Mouse (Mus musculus) liver, embryonic 12.5 days (tissue): Measurements from ENCODE around the gene Rbbp8nl. TPM values are rescaled to one million over a fixed set of nuclear protein-coding genes. Genes with fewer than 3 reads are reported as not detected.

Source experiments
- ATAC-seq: fragments of 200-750 bp; cut with Nextera tagmentation; 2 replicates; pipeline ENCODE4 v1.8.0; 2017; ENCODE audit warnings: moderate number of reproducible peaks, mild to moderate bottlenecking, moderate library complexity
- H3K27ac ChIP-seq: fragments of 300-500 bp; sonication (generic); 2 replicates; pipeline ENCODE4 v1.5.1; 2016; ENCODE audit warnings: mild to moderate bottlenecking
- H3K27me3 ChIP-seq: fragments of 300-500 bp; sonication (generic); replicated peaks from 2 replicates; pipeline ENCODE4 v1.6.1; 2016; ENCODE audit warnings: mild to moderate bottlenecking, moderate library complexity
- H3K36me3 ChIP-seq: fragments of 300-500 bp; sonication (generic); 2 replicates; pipeline ENCODE4 v1.6.1; 2016; ENCODE audit warnings: mild to moderate bottlenecking, moderate library complexity
- H3K4me1 ChIP-seq: fragments of 300-500 bp; sonication (generic); 2 replicates; pipeline ENCODE4 v1.6.1; 2016
- H3K4me2 ChIP-seq: fragments of 300-500 bp; sonication (generic); 2 replicates; pipeline ENCODE4 v1.6.1; 2016; ENCODE audit warnings: mild to moderate bottlenecking, moderate library complexity
- H3K4me3 ChIP-seq: fragments of 300-500 bp; sonication (generic); 2 replicates; pipeline ENCODE4 v1.5.1; 2016; ENCODE audit warnings: mild to moderate bottlenecking, moderate library complexity
- H3K9ac ChIP-seq: fragments of 300-500 bp; sonication (generic); 2 replicates; pipeline ENCODE4 v1.6.1; 2016; ENCODE audit warnings: mild to moderate bottlenecking, moderate library complexity
- H3K9me3 ChIP-seq: fragments of 300-500 bp; sonication (generic); replicated peaks from 2 replicates; pipeline ENCODE4 v1.6.1; 2016; ENCODE audit warnings: mild to moderate bottlenecking, moderate library complexity
- WGBS: fragments of 180-500 bp; shearing (Covaris S2); methylation state at CpG from one replicate; pipeline ENCODE4 v1.1.7; 2016; ENCODE audit not compliant: insufficient replicate concordance; 5-methylcytosine and 5-hydroxymethylcytosine counted together
- polyA plus RNA-seq: library from polyadenylated mRNA; unstranded; fragments of >200 nt; fragmentation: Nextera tagmentation; extraction: Ambion mirVana; gene quantifications from 2 replicates; pipeline ENCODE4 v1.2.1, GENCODE M21; 2016

Gene Rbbp8nl
- polyA plus RNA-seq, 1 experiment from 2014 or later = not detected

DNA sequence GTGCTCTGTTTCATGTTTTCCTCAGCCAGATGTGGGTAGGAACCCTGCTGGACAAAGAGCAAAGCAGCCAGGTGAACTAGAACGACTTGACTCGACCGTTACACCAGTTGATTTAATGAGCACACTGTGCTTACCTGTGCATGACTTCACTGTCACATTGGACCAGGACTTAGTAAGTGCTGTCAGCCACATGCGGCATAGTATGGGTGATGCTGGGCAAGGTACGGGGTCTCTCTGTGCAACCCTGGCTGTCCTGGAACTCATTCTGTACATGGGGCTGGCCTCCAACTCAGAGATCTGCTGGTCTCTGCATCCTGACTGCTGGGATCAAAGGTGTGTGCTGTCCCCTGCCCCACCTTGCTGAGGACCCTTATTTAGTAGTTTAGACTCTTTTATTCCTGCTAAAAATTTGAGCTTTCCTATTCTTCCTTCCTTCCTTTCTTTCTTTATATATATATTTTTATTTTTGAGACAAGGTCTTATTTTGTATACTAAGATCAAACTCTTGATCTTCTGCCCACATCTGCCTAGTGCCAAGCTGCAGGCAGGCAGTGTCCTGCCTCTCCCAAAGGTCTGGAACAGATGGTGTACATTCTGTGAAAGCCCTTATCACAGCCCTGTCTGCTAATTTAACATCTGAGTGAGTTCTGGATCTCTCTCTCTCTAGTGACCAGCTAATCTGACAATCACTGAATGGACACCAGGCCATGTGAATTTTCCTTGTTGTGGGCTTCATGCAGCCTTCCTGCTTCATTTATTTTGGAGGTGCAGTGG, 35.1 kb downstream of the Rbbp8nl start:
- ATAC-seq = no peak
- Histone ChIP-seq H3K4me1 (peaks cover 43% of the 10 kb centered on the region), H3K4me2 (no peak overlapping the region), H3K36me3 (peaks cover 19% of the 10 kb centered on the region), H3K9me3 (no peaks in the 10 kb centered on the region), H3K27me3 (no peaks in the 10 kb centered on the region), H3K9ac (no peak overlapping the region), H3K27ac (no peak overlapping the region), H3K4me3 (no peak overlapping the region)
- WGBS = 81% methylated on average over 5 of the region's 5 CpGs

DNA sequence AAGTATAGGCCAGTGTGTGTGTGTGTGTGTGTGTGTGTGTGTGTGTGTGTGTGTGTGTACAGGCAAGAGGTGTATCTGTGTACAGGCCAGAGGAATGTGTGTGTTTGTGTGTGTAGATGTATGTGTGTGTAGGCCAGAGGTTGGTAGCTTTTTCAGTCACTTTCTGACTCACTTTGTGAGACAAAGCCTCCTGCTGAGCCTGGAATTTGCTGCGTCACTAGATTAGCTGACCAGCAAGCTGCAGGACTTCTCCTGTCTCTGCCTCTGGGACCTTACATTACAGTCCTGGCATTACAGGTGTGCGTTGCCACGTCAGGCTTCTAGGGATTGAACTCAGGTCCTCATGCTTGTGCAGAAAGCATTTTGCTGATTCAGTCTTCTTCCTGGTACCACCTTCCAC, 37.8 kb downstream of the Rbbp8nl start:
- 48% methylated on average over 3 of the region's 3 CpGs for WGBS
- no peaks in the 10 kb centered on the region for H3K27me3 ChIP-seq
- H3K4me2 ChIP-seq = no peak overlapping the region
- H3K9ac ChIP-seq = no peak overlapping the region
- no peaks in the 10 kb centered on the region for H3K36me3 ChIP-seq
- H3K27ac ChIP-seq = no peak overlapping the region
- H3K4me1 ChIP-seq = peaks cover 33% of the 10 kb centered on the region
- no peak for ATAC-seq
- no peak overlapping the region for H3K4me3 ChIP-seq
- no peaks in the 10 kb centered on the region for H3K9me3 ChIP-seq

- H3K4me3 ChIP-seq = no peak overlapping the region
- no peaks in the 10 kb centered on the region for H3K9me3 ChIP-seq
- no peak overlapping the region for H3K9ac ChIP-seq
- peaks cover 26% of the 10 kb centered on the region for H3K4me1 ChIP-seq
- no peaks in the 10 kb centered on the region for H3K36me3 ChIP-seq
- peak; percentile 79 for ATAC-seq
- H3K27me3 ChIP-seq = no peaks in the 10 kb centered on the region
- no peak overlapping the region for H3K27ac ChIP-seq
- H3K4me2 ChIP-seq = no peak overlapping the region
- 25% methylated on average over 11 of the region's 11 CpGs for WGBS
Observed at GRCm38 (mm10) chr2:180250930-180251611, 38.6 kb downstream of the Rbbp8nl start.

- 70% methylated on average over 9 of the region's 9 CpGs for WGBS
- peak; percentile 44; the same call in 1 of the 2 replicates for ATAC-seq
- H3K36me3 ChIP-seq = no peaks in the 10 kb centered on the region
- peaks cover 16% of the 10 kb centered on the region for H3K4me1 ChIP-seq
- peak overlapping the region; percentile 54 for H3K27ac ChIP-seq
- H3K4me2 ChIP-seq = no peak overlapping the region
- H3K27me3 ChIP-seq = no peaks in the 10 kb centered on the region
- H3K9me3 ChIP-seq = no peaks in the 10 kb centered on the region
- H3K9ac ChIP-seq = 0 out of 2 replicates have a peak overlapping the region, but pooled peaks have one; percentile 17
- H3K4me3 ChIP-seq = no peak overlapping the region
Observed at GRCm38 (mm10) chr2:180248947-180249660, 40.6 kb downstream of the Rbbp8nl start.

GRCm38 (mm10) chr2:180247916-180248315, 41.8 kb downstream of the Rbbp8nl start:
- Histone ChIP-seq H3K9ac (no peak overlapping the region), H3K36me3 (no peaks in the 10 kb centered on the region), H3K4me3 (no peak overlapping the region), H3K4me1 (peaks cover 16% of the 10 kb centered on the region), H3K4me2 (no peak overlapping the region), H3K27me3 (no peaks in the 10 kb centered on the region), H3K9me3 (no peaks in the 10 kb centered on the region), H3K27ac (no peak overlapping the region)
- ATAC-seq = no peak
- WGBS = 83% methylated on average over 5 of the region's 5 CpGs

DNA sequence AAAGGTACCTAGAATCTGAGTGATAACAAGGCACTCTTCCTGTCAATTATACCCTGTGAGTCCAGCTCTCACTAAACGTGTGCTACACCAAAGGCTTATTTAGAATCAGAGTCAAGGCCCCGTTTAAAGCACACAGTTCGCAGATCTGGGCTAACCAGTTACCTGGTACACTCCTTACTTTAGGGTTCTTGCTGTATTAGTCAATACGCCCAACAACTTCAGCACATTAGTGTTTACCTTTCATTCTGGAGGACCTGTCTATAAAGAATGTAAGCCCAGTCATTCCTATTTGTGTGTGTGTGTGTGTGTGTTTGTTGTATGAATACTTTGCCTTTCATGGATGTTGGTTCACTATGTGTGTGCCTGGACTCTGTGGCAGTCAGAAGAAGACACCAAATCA, 46.6 kb downstream of the Rbbp8nl start:
- Histone ChIP-seq H3K27me3 (0 out of 2 replicates have a peak, but pooled peaks cover 3% of the 10 kb centered on the region), H3K4me2 (no peak overlapping the region), H3K36me3 (no peaks in the 10 kb centered on the region), H3K9me3 (no peaks in the 10 kb centered on the region), H3K4me1 (peaks cover 7% of the 10 kb centered on the region), H3K9ac (no peak overlapping the region), H3K27ac (no peak overlapping the region), H3K4me3 (no peak overlapping the region)
- 75% methylated on average over 4 of the region's 4 CpGs for WGBS
- ATAC-seq = no peak

DNA sequence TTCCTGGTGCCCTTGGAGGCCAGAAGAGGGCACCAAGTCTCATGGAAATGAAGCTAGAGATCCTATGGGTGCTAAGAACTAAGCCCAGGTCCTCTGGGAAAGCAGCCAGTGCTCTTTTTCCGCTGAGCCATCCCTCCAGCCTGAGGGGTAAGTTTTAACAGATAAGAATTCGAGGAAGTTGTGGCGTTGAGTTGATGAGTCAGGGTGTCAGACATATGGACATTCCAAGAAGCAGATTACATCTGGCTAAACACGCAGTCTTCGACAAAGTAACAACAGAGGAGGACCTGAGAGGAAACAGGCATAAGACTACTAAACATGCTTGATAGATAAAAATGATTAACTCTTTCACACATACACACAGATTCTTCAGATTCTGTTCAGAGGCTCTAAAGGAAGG, 51.1 kb downstream of the Rbbp8nl start:
- H3K9me3 ChIP-seq = no peaks in the 10 kb centered on the region
- no peak overlapping the region; the same call in 1 of the 2 replicates for H3K4me2 ChIP-seq
- H3K4me1 ChIP-seq = peaks cover 47% of the 10 kb centered on the region
- WGBS = 17% methylated on average over 5 of the region's 5 CpGs
- 0 out of 2 replicates have a peak, but pooled peaks cover 3% of the 10 kb centered on the region for H3K27me3 ChIP-seq
- no peak overlapping the region for H3K4me3 ChIP-seq
- 0 out of 2 replicates have a peak, but pooled peaks have one; percentile 18 for ATAC-seq
- no peak overlapping the region for H3K27ac ChIP-seq
- no peaks in the 10 kb centered on the region for H3K36me3 ChIP-seq
- H3K9ac ChIP-seq = no peak overlapping the region

DNA sequence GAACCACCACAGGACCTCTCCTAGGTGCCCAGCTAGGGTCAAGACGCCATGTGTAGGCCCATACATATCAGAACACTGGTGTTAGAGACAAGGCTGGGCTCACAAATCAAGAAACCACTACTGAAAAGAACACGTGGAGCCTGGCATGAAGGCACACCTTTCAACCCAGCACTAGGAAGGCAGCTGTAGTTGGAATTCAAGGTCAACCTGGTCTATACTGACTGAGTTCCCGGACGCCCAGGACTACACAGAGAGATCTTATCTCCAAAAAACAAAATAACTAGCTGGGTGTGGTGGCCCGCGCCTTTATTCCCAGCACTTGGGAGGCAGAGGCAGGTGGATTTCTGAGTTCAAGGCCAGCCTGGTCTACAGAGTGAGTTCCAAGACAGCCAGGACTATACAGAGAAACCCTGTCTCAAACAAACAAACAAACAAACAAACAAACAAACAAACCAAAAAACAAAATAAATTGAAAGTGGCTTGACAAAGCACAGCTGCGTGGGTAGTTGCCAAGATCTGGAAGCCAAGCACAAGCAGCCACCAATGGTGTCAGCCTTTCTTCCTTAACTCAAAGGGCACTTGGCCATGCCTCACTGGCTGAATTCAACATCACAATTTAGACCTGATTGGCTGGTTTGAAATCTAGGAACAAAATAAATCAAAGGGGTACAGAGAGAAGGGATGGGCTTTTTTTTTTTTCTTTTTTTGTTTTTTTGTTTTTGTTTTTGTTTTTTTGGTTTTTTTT, 51.9 kb downstream of the Rbbp8nl start:
- 66% methylated on average over 7 of the region's 7 CpGs for WGBS
- Histone ChIP-seq H3K9ac (no peak overlapping the region; the same call in 1 of the 2 replicates), H3K27ac (peak overlapping the region; percentile 89), H3K27me3 (0 out of 2 replicates have a peak, but pooled peaks cover 3% of the 10 kb centered on the region), H3K4me1 (peaks cover 53% of the 10 kb centered on the region), H3K4me3 (no peak overlapping the region), H3K9me3 (no peaks in the 10 kb centered on the region), H3K36me3 (no peaks in the 10 kb centered on the region), H3K4me2 (peak overlapping the region; percentile 53)
- no peak for ATAC-seq

DNA sequence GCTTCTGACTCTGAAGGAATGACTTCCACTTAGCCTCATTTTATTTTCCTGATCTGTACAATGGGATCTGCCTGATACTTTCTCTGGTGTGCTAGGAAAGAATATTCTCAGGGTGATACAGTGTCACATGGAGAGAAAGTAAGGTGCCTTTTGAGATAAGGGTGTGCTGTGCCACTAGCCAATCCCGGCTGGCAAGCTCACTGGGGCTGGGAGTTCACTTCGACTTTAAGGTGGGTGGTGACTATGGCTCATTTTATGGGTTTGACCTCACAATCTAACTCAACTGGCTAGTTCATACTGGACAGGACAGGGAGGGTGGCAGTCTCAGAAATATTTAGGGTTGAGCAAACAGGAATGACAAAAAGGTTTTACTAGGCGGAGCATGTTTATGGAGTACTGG, 52.7 kb downstream of the Rbbp8nl start:
- peak overlapping the region; percentile 89 for H3K27ac ChIP-seq
- 0 out of 2 replicates have a peak, but pooled peaks cover 3% of the 10 kb centered on the region for H3K27me3 ChIP-seq
- H3K9ac ChIP-seq = peak overlapping the region; percentile 51
- no peaks in the 10 kb centered on the region for H3K9me3 ChIP-seq
- H3K4me3 ChIP-seq = peak overlapping the region; percentile 20; the same call in 1 of the 2 replicates
- peaks cover 59% of the 10 kb centered on the region for H3K4me1 ChIP-seq
- H3K4me2 ChIP-seq = peak overlapping the region; percentile 53
- H3K36me3 ChIP-seq = no peaks in the 10 kb centered on the region
- ATAC-seq = peak; percentile 95
- WGBS = 43% methylated on average over 3 of the region's 3 CpGs

DNA sequence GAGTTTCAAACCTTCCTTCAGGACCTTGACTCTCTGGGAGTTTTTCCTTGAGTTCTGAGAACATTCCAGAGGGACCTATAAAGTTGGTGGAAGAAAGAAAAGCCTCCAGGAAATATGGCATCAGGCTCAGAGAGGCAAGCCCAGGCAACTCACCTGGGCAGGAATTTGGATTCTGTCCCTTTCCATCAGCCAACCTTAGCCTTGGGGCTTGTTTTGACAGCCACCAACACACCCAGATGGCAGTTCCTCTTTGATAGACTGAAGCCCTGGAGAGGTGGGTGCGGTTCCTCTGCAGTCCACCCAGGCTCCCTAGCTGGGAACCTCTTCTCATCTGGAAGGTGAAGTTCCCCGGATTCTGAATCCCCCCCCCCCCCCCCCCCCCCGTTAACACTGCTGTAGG, 53.2 kb downstream of the Rbbp8nl start:
- H3K9ac ChIP-seq = peak overlapping the region; percentile 51
- peak overlapping the region; percentile 20 for H3K4me3 ChIP-seq

DNA sequence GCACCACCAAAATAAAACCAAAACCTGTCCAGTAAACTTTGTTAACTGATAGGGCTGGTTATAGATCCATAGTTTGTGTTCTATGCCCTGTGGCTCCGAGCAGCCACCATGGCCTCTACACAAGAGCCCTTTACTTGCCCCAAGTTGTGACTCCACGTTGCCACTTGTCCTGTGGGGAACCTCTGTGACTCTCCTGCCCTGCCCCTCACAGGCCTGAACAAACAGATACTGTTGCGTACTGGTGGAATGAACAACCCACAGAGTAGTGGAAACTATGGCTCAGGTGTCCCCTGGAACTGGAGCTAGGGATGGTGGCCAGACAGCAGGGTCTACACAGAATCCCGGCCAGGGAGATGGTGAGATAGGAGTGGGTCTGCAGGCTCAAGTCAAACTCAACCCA, 53.9 kb downstream of the Rbbp8nl start:
- H3K27ac ChIP-seq = peak overlapping the region; percentile 89
- ATAC-seq = no peak
- WGBS = 71% methylated on average over 4 of the region's 4 CpGs
- no peaks in the 10 kb centered on the region for H3K9me3 ChIP-seq
- peaks cover 59% of the 10 kb centered on the region for H3K4me1 ChIP-seq
- peak overlapping the region; percentile 51 for H3K9ac ChIP-seq
- H3K4me2 ChIP-seq = peak overlapping the region; percentile 53
- no peaks in the 10 kb centered on the region for H3K27me3 ChIP-seq
- H3K4me3 ChIP-seq = peak overlapping the region; percentile 20; the same call in 1 of the 2 replicates
- no peaks in the 10 kb centered on the region for H3K36me3 ChIP-seq

More for the DNA sequence above, 53.2 kb downstream of the Rbbp8nl start:
- 13% methylated on average over 3 of the region's 3 CpGs for WGBS
- ATAC-seq = peak; percentile 83
- no peaks in the 10 kb centered on the region for H3K36me3 ChIP-seq
- no peaks in the 10 kb centered on the region for H3K27me3 ChIP-seq
- H3K4me2 ChIP-seq = peak overlapping the region; percentile 53
- peak overlapping the region; percentile 89 for H3K27ac ChIP-seq
- H3K4me1 ChIP-seq = peaks cover 59% of the 10 kb centered on the region
- H3K9me3 ChIP-seq = no peaks in the 10 kb centered on the region
